Comparison of ENCODE assay signal across 9 mouse cellular contexts in genomic region chr2:166555508-166555907, GRCm38 (mm10).
DNase-seq lines count a peak whose midpoint lies in the region; ATAC-seq and TF ChIP-seq lines count a peak whose summit lies in the region.
"Had no signal": no experiment of that assay in that cellular context is flagged by ENCODE, and none has a peak within 500 bp of the region (broad histone marks: within the 10 kb centered on the region; RNA-seq: fewer than 3 reads in every experiment).

No protein-coding gene starts in this region.

- H3K27ac ChIP-seq in forebrain, postnatal 0 days (ENCODE audit: low read depth, low read length) = no peak overlapping the region
- no peak overlapping the region for H3K27ac ChIP-seq in forebrain, embryonic 13.5 days
- no peak overlapping the region for H3K27ac ChIP-seq in midbrain, embryonic 14.5 days (replicated peaks; ENCODE audit: low read depth, low read length)
- no peak overlapping the region for H3K27ac ChIP-seq in midbrain, embryonic 11.5 days (ENCODE audit: low read depth, low read length)
- H3K27ac ChIP-seq in midbrain, embryonic 13.5 days = no peak overlapping the region
- H3K27ac ChIP-seq: macrophage had no signal

- DNase-seq in forebrain, postnatal 0 days = peak; percentile 63
- peak; percentile 73 for DNase-seq in midbrain, embryonic 14.5 days
- DNase-seq in midbrain, embryonic 11.5 days (ENCODE audit: low spot score, missing footprints) = no peak
- peak; percentile 73 for DNase-seq in ZHBTc4 (ENCODE audit: low read depth, low spot score)
- peak; percentile 63 to 64 for DNase-seq in kidney, postnatal 4 days
- DNase-seq in thymus, postnatal 14 days = peak; percentile 66

- H3K9ac ChIP-seq in forebrain, postnatal 0 days = no peak overlapping the region
- H3K9ac ChIP-seq in forebrain, embryonic 13.5 days = no peak overlapping the region
- no peak overlapping the region for H3K9ac ChIP-seq in midbrain, embryonic 14.5 days (replicated peaks; ENCODE audit: low read length)
- H3K9ac ChIP-seq in midbrain, embryonic 11.5 days (ENCODE audit: low read length) = no peak overlapping the region
- no peak overlapping the region for H3K9ac ChIP-seq in midbrain, embryonic 13.5 days (replicated peaks)

- H3K4me2 ChIP-seq in forebrain, postnatal 0 days (ENCODE audit: low read depth) = no peak overlapping the region
- no peak overlapping the region for H3K4me2 ChIP-seq in forebrain, embryonic 13.5 days
- no peak overlapping the region for H3K4me2 ChIP-seq in midbrain, embryonic 14.5 days (ENCODE audit: low read length)
- H3K4me2 ChIP-seq in midbrain, embryonic 11.5 days = no peak overlapping the region
- no peak overlapping the region for H3K4me2 ChIP-seq in midbrain, embryonic 13.5 days (replicated peaks)

- ATAC-seq in forebrain, postnatal 0 days = no peak
- ATAC-seq in forebrain, embryonic 13.5 days = no peak
- ATAC-seq in midbrain, embryonic 14.5 days (ENCODE audit: low FRiP score, low TSS enrichment) = no peak
- ATAC-seq in midbrain, embryonic 11.5 days (ENCODE audit: low FRiP score) = no peak
- ATAC-seq in midbrain, embryonic 13.5 days = no peak

- TF ChIP-seq CTCF in forebrain, postnatal 0 days (IDR thresholded peaks at IDR 0.05; ENCODE audit: low read depth) = peak; percentile 66

- 0 out of 2 replicates have a peak, but pooled peaks cover 2% of the 10 kb centered on the region for H3K4me1 ChIP-seq in forebrain, postnatal 0 days (ENCODE audit: insufficient read depth)
- peaks cover 45% of the 10 kb centered on the region for H3K4me1 ChIP-seq in forebrain, embryonic 13.5 days
- peaks cover 31% of the 10 kb centered on the region for H3K4me1 ChIP-seq in midbrain, embryonic 14.5 days (ENCODE audit: control insufficient read depth, insufficient read depth, low read length)
- peaks cover 37% of the 10 kb centered on the region for H3K4me1 ChIP-seq in midbrain, embryonic 11.5 days (ENCODE audit: control insufficient read depth, insufficient read depth, low read length)
- peaks cover 54% of the 10 kb centered on the region for H3K4me1 ChIP-seq in midbrain, embryonic 13.5 days (replicated peaks)

- H3K36me3 ChIP-seq in forebrain, postnatal 0 days (ENCODE audit: insufficient read depth) = no peaks in the 10 kb centered on the region
- no peaks in the 10 kb centered on the region for H3K36me3 ChIP-seq in forebrain, embryonic 13.5 days (ENCODE audit: poor library complexity, severe bottlenecking)
- no peaks in the 10 kb centered on the region for H3K36me3 ChIP-seq in midbrain, embryonic 14.5 days (ENCODE audit: control insufficient read depth, insufficient read depth, low read length)
- H3K36me3 ChIP-seq in midbrain, embryonic 11.5 days (ENCODE audit: control insufficient read depth, insufficient read depth, low read length) = no peaks in the 10 kb centered on the region
- no peaks in the 10 kb centered on the region for H3K36me3 ChIP-seq in midbrain, embryonic 13.5 days

- no peak overlapping the region for H3K4me3 ChIP-seq in forebrain, postnatal 0 days (ENCODE audit: low read depth, low read length)
- no peak overlapping the region for H3K4me3 ChIP-seq in forebrain, embryonic 13.5 days
- H3K4me3 ChIP-seq in midbrain, embryonic 14.5 days (replicated peaks; ENCODE audit: low read depth, low read length) = no peak overlapping the region
- H3K4me3 ChIP-seq in midbrain, embryonic 11.5 days (ENCODE audit: low read depth, low read length) = no peak overlapping the region
- no peak overlapping the region for H3K4me3 ChIP-seq in midbrain, embryonic 13.5 days (replicated peaks)

- H3K9me3 ChIP-seq in forebrain, postnatal 0 days (ENCODE audit: low read length) = no peaks in the 10 kb centered on the region
- H3K9me3 ChIP-seq in forebrain, embryonic 13.5 days (replicated peaks) = no peaks in the 10 kb centered on the region
- no peaks in the 10 kb centered on the region for H3K9me3 ChIP-seq in midbrain, embryonic 14.5 days (ENCODE audit: control insufficient read depth, low read length)
- no peaks in the 10 kb centered on the region for H3K9me3 ChIP-seq in midbrain, embryonic 11.5 days (ENCODE audit: control insufficient read depth, low read length)
- H3K9me3 ChIP-seq in midbrain, embryonic 13.5 days = no peaks in the 10 kb centered on the region

- WGBS in forebrain, postnatal 0 days = 58% methylated on average over 2 of the region's 2 CpGs
- WGBS in forebrain, embryonic 13.5 days = 51% methylated on average over 2 of the region's 2 CpGs
- WGBS in midbrain, embryonic 14.5 days = 62% methylated on average over 2 of the region's 2 CpGs
- 54% methylated on average over 2 of the region's 2 CpGs for WGBS in midbrain, embryonic 11.5 days
- 57% methylated on average over 2 of the region's 2 CpGs for WGBS in midbrain, embryonic 13.5 days

- H3K27me3 ChIP-seq in forebrain, postnatal 0 days (ENCODE audit: insufficient read depth, low read length) = no peaks in the 10 kb centered on the region; the same call in 1 of the 2 replicates
- H3K27me3 ChIP-seq in forebrain, embryonic 13.5 days = peaks cover 8% of the 10 kb centered on the region; the same call in 1 of the 2 replicates
- no peaks in the 10 kb centered on the region for H3K27me3 ChIP-seq in midbrain, embryonic 14.5 days (ENCODE audit: control insufficient read depth, insufficient read depth, low read length)
- H3K27me3 ChIP-seq in midbrain, embryonic 11.5 days (ENCODE audit: control insufficient read depth, insufficient read depth, low read length) = no peaks in the 10 kb centered on the region; the same call in 1 of the 2 replicates
- peaks cover 22% of the 10 kb centered on the region for H3K27me3 ChIP-seq in midbrain, embryonic 13.5 days
